Mouse (Mus musculus) embryonic facial prominence, embryonic 11.5 days (tissue): ENCODE measurements around the gene Cd2ap. TPM values are rescaled to one million over a fixed set of nuclear protein-coding genes. Genes with fewer than 3 reads are reported as not detected.
"Not testable (repeated sequence)": the region's sequence is repeated elsewhere in the genome, so short reads cannot be mapped to it uniquely, and the experiment has no call there.

Experiments
- ATAC-seq: fragments of 200-750 bp; cut with Nextera tagmentation; replicated peaks from 2 replicates; pipeline ENCODE4 v1.8.0; 2017; ENCODE audit warnings: low read depth; ENCODE audit not compliant: insufficient number of reproducible peaks, low FRiP score, low TSS enrichment
- DNase-seq: peaks from one replicate; pipeline ENCODE4 v3.0.0-alpha.2; 2015; ENCODE audit warnings: low spot score
- H3K27ac ChIP-seq: fragments of 300-500 bp; sonication (generic); replicated peaks from 2 replicates; pipeline ENCODE4 v1.5.1; 2014; ENCODE audit warnings: mild to moderate bottlenecking, low read depth, low read length, control low read depth
- H3K27me3 ChIP-seq: fragments of 300-500 bp; sonication (generic); 2 replicates; pipeline ENCODE4 v1.6.1; 2014; ENCODE audit warnings: mild to moderate bottlenecking, low read length, moderate library complexity, mixed read lengths; ENCODE audit not compliant: control insufficient read depth, insufficient read depth
- H3K36me3 ChIP-seq: fragments of 300-500 bp; sonication (generic); replicated peaks from 2 replicates; pipeline ENCODE4 v1.6.1; 2014; ENCODE audit warnings: low read depth, mild to moderate bottlenecking, low read length, moderate library complexity, mixed read lengths; ENCODE audit not compliant: control insufficient read depth, insufficient read depth
- H3K4me1 ChIP-seq: fragments of 300-500 bp; sonication (generic); 2 replicates; pipeline ENCODE4 v1.6.1; 2014; ENCODE audit warnings: low read length, mixed read lengths; ENCODE audit not compliant: control insufficient read depth, insufficient read depth
- H3K4me2 ChIP-seq: fragments of 300-500 bp; sonication (generic); 2 replicates; pipeline ENCODE4 v1.6.1; 2014; ENCODE audit warnings: low read depth, mild to moderate bottlenecking, control low read depth, low read length, moderate library complexity
- H3K4me3 ChIP-seq: fragments of 300-500 bp; sonication (generic); 2 replicates; pipeline ENCODE4 v1.5.1; 2014; ENCODE audit warnings: low read depth, low read length, control low read depth
- H3K9ac ChIP-seq: fragments of 300-500 bp; sonication (generic); replicated peaks from 2 replicates; pipeline ENCODE4 v1.6.1; 2014; ENCODE audit warnings: mild to moderate bottlenecking, control low read depth, low read length
- H3K9me3 ChIP-seq: fragments of 300-500 bp; sonication (generic); replicated peaks from 2 replicates; pipeline ENCODE4 v1.6.1; 2016; ENCODE audit warnings: mild to moderate bottlenecking, low read length, inconsistent platforms, mixed read lengths; ENCODE audit not compliant: control insufficient read depth
- WGBS: fragments of 180-500 bp; shearing (Covaris S2); extraction: QIAGEN DNeasy Blood & Tissue Kit; methylation state at CpG from one replicate; pipeline ENCODE4 v1.1.7; 2014; 5-methylcytosine and 5-hydroxymethylcytosine counted together
- polyA plus RNA-seq: library from polyadenylated mRNA; unstranded; fragments of >200 nt; fragmentation: Nextera tagmentation; extraction: Ambion mirVana; gene quantifications from 2 replicates; pipeline ENCODE4 v1.2.1, GENCODE M21; 2014

The Cd2ap gene
- polyA plus RNA-seq, 1 experiment from 2014 or later: 17.5 TPM

DNA sequence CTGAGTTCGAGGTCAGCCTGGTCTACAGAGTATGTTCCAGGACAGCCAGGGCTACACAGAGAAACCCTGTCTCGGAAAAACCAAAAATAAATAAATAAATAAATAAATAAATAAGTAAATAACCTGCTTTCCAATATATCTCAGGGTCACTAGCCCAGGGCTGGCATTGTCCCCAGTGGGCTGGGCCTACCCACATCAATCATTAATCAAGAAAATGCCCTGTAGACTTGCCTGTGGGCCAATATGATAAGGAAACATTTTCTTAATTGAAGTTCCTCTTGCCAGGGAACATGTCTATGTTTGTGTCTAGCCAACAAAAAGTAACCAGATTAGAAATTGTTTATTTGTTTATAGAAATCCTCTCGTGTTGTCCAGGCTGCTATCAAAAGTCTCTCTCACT, 31.7 kb upstream of the Cd2ap start:
- H3K27ac ChIP-seq: no peak overlapping the region
- ATAC-seq: no peak
- H3K9me3 ChIP-seq: no peaks in the 10 kb centered on the region
- no peaks in the 10 kb centered on the region for H3K4me1 ChIP-seq
- 84% methylated on average over 3 of the region's 3 CpGs for WGBS
- H3K4me2 ChIP-seq: no peak overlapping the region
- H3K36me3 ChIP-seq: no peaks in the 10 kb centered on the region
- no peak for DNase-seq
- H3K9ac ChIP-seq: no peak overlapping the region
- no peaks in the 10 kb centered on the region for H3K27me3 ChIP-seq
- H3K4me3 ChIP-seq: no peak overlapping the region

DNA sequence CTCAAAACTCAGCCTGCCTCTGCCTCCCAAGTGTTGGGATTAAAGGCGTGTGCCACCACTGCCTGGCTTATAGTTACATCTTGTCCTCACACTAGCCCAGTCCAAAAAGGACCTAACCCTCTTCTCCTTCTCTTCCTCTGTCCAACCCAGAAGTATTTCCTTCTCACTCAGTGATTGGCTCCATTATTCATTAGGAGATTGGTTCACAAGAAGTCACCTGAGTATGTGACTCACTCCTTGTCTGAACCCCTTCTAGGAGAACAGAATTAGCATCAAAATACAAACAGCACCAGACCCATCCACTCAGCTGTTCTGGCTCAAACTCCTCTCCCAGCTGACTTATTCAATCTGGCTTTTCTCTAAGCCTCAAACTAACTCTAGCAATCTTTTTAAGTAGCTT, 30.0 kb upstream of the Cd2ap start:
- not testable (repeated sequence) for H3K27ac ChIP-seq, H3K9me3 ChIP-seq, H3K36me3 ChIP-seq, DNase-seq, ATAC-seq, H3K4me3 ChIP-seq, H3K9ac ChIP-seq, H3K4me1 ChIP-seq, H3K27me3 ChIP-seq, H3K4me2 ChIP-seq
- 91% methylated on average over 1 of the region's 1 CpGs for WGBS

DNA sequence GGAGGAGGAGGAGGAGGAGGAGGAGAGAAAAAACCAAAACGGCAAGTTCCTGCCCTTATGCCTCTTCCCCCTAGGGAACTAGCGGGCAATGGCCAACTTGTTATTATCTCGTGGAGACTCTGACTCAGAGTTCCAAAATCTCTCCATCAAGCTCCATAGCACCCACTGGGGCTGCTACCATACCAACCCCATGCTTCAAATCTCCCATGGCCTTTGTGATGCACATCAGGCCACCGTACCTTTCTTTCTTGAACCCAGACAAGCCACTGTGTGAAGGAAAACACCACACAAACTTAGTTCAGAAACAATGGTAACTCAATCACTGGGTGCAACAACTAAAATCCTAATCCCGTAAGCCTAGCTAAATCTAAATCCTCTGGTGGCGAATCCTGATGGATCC, 29.5 kb upstream of the Cd2ap start:
- no peak overlapping the region for H3K9ac ChIP-seq
- ATAC-seq: no peak
- H3K4me2 ChIP-seq: no peak overlapping the region
- H3K36me3 ChIP-seq: no peaks in the 10 kb centered on the region
- H3K4me1 ChIP-seq: no peaks in the 10 kb centered on the region
- WGBS: 83% methylated on average over 6 of the region's 6 CpGs
- DNase-seq: no peak
- H3K27me3 ChIP-seq: no peaks in the 10 kb centered on the region
- H3K27ac ChIP-seq: no peak overlapping the region
- H3K9me3 ChIP-seq: no peaks in the 10 kb centered on the region
- H3K4me3 ChIP-seq: no peak overlapping the region

DNA sequence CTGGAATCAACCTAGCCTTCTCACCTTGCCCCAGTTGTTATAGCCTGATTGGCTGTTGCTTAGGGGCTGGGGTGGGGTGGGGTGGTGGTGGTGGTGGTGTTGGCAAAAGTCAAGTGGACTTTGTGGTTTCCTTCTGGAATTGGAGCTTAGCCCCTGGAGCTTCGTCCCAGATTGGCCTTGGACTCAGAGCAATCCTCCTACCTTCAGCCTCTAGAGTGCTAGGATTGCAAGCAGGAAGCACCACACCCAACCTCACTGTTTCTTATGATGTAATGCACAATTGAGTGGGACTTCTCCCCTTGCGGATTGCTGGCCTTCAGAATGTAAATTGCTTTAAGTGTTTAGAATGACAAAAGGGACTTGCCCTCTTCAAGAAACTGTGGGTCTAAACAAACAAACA, 24.3 kb upstream of the Cd2ap start:
- Histone ChIP-seq H3K4me2 (no peak overlapping the region), H3K36me3 (no peaks in the 10 kb centered on the region), H3K4me3 (no peak overlapping the region), H3K9me3 (no peaks in the 10 kb centered on the region), H3K9ac (no peak overlapping the region), H3K27me3 (no peaks in the 10 kb centered on the region), H3K27ac (no peak overlapping the region), H3K4me1 (no peaks in the 10 kb centered on the region)
- no peak for DNase-seq
- no peak for ATAC-seq
- WGBS: 73% methylated on average over 2 of the region's 2 CpGs

DNA sequence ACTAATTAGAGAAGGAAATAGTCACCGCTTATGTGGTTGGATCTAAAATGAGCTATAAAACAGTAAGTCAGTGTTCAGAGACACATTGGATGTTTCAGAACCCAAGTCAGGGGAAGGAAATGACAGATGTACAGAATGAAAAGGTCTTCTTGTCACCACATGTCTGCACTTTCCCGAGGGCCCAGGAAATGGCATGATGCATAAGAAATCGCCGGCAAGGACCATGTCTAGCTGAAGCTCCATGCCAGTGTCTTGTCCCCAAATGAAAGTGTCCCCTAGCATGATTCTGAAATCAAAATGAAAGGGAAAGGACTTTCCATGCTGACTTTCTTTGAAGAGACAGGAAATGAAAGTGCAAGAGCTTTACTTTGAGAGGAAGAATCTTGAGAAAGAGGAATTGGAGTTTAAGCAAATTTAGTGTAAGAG, 10.8 kb upstream of the Cd2ap start:
- H3K4me3 ChIP-seq: no peak overlapping the region
- WGBS: 78% methylated on average over 4 of the region's 4 CpGs

DNA sequence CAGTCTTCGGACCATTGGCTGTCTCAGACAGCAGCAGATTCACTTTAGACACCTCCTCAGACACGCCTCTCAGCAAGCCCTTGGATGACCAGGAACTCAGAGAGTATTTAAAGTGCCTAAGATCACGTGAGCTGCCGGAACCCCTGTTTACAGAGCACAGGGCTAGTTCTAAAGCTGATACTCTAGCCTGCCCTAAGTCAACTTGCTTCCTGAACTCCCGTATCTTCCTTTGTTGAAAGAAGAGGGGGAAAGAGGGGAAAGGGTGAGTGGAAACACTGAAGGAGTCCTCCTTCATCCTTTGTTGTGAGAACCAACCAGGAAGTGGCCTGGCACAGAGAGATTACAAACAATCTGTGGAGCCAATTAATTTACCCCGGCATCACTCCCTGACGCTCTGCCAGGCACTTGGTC, 8.6 kb upstream of the Cd2ap start:
- Histone ChIP-seq H3K36me3 (no peaks in the 10 kb centered on the region), H3K4me3 (no peak overlapping the region), H3K9me3 (no peaks in the 10 kb centered on the region), H3K27ac (no peak overlapping the region), H3K9ac (no peak overlapping the region), H3K4me2 (no peak overlapping the region), H3K27me3 (no peaks in the 10 kb centered on the region), H3K4me1 (no peaks in the 10 kb centered on the region)
- WGBS: 69% methylated on average over 7 of the region's 7 CpGs
- DNase-seq (no peak), ATAC-seq (no peak)

More for the DNA sequence above, 10.8 kb upstream of the Cd2ap start:
- Histone ChIP-seq H3K4me1 (no peaks in the 10 kb centered on the region), H3K9ac (no peak overlapping the region), H3K27ac (no peak overlapping the region), H3K27me3 (no peaks in the 10 kb centered on the region), H3K36me3 (no peaks in the 10 kb centered on the region), H3K9me3 (no peaks in the 10 kb centered on the region), H3K4me2 (no peak overlapping the region)
- DNase-seq (no peak), ATAC-seq (no peak)

DNA sequence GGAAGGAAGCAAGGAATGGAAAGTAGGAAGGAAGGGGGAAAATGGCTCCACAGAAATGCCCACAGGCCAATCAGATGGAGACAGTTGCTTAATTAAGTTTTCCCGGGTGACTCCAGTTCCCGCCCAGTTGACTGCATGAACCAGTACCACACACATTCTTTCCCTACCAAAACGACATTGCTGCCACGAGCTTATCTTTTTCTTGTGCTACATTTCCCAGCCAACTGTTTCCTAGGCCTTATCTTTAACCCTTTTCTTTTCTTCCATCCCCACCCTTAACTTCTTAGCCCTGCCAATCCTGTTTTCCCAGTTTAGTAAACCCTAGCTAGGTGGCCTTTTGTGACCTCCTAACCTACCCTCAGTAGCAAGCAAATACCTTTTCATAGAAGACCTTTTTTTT, 7.9 kb upstream of the Cd2ap start:
- WGBS: 63% methylated on average over 4 of the region's 4 CpGs
- H3K36me3 ChIP-seq: no peaks in the 10 kb centered on the region
- no peaks in the 10 kb centered on the region for H3K4me1 ChIP-seq
- H3K27ac ChIP-seq: no peak overlapping the region
- no peak for DNase-seq
- no peak for ATAC-seq
- H3K9ac ChIP-seq: no peak overlapping the region
- no peak overlapping the region for H3K4me3 ChIP-seq
- no peaks in the 10 kb centered on the region for H3K27me3 ChIP-seq
- H3K4me2 ChIP-seq: no peak overlapping the region
- no peaks in the 10 kb centered on the region for H3K9me3 ChIP-seq

DNA sequence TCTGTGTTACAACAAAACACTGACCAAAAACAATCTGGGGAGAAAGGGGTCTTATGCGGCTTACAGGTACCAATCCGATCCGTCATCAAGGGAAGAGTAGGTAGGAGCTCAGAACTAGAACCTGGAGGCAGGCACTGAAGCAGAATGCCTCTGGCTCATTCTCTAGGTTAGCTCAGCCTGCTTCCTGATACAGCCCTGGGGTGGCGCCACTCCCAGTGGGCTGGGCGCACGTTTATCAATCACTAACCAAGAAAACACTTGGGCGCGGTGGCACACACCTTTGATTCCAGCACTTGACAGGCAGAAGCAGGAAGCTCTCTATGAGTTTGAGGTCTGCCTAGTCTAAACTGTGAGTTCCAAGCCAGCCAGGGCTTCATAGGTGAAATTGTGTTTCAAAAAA, 7.3 kb upstream of the Cd2ap start:
- Histone ChIP-seq H3K4me3 (no peak overlapping the region), H3K36me3 (no peaks in the 10 kb centered on the region), H3K9ac (no peak overlapping the region), H3K27me3 (no peaks in the 10 kb centered on the region), H3K27ac (no peak overlapping the region), H3K4me2 (no peak overlapping the region), H3K9me3 (no peaks in the 10 kb centered on the region), H3K4me1 (no peaks in the 10 kb centered on the region)
- DNase-seq: no peak
- no peak for ATAC-seq
- WGBS: 86% methylated on average over 8 of the region's 8 CpGs
